ENCODE assay signal across 26 mouse cellular contexts in genomic region chr15:77770942-77771341, GRCm38 (mm10). TPM values are rescaled to one million over a fixed set of nuclear protein-coding genes. Genes with fewer than 3 reads are reported as not detected.
"Had no signal": no experiment of that assay in that cellular context is flagged by ENCODE, and none has a peak within 500 bp of the region (broad histone marks: within the 10 kb centered on the region; RNA-seq: fewer than 3 reads in every experiment).

No protein-coding gene starts in this region.

- H3K27ac ChIP-seq: lung, embryonic 15.5 days; macrophage; midbrain, embryonic 13.5 days; midbrain, embryonic 15.5 days; neural tube, embryonic 13.5 days; neural tube, embryonic 15.5 days had no signal

- H3K27me3 ChIP-seq: lung, embryonic 15.5 days; megakaryocyte, embryonic 14.5 days; midbrain, embryonic 13.5 days; midbrain, embryonic 15.5 days; neural tube, embryonic 13.5 days; neural tube, embryonic 15.5 days had no signal

- DNase-seq: liver, postnatal 0 days; lung, adult 2 months; lung, postnatal 14 days; lung, postnatal 36 days; retina, postnatal 1 day; right cerebral cortex, adult 18-20 months; right cerebral cortex, postnatal 25 days; right cerebral cortex, postnatal 4 days; spleen, adult 18-20 months; thymus, adult 18-20 months; thymus, postnatal 14 days; thymus, postnatal 36 days had no signal

- H3K4me2 ChIP-seq: lung, embryonic 15.5 days; midbrain, embryonic 11.5 days; midbrain, embryonic 13.5 days; midbrain, embryonic 15.5 days; neural tube, embryonic 13.5 days; neural tube, embryonic 15.5 days had no signal

- H3K4me3 ChIP-seq: lung, embryonic 15.5 days; megakaryocyte, embryonic 14.5 days; midbrain, embryonic 13.5 days; midbrain, embryonic 15.5 days; neural tube, embryonic 13.5 days; neural tube, embryonic 15.5 days had no signal

RNA-seq across cellular contexts. Expression of gene Apol8, which starts 14.1 kb away (rescaled TPM):
- total RNA-seq: midbrain, postnatal 0 days had no signal
- polyA plus RNA-seq: lung, adult 2 months; lung, embryonic 15.5 days; macrophage; neural tube, embryonic 13.5 days; thymus, postnatal 0 days had no signal

RNA-seq across cellular contexts. Expression of gene Apol9b, which starts 42.1 kb away (rescaled TPM):
- total RNA-seq: megakaryocyte progenitor cell, adult 5-6 weeks; monocyte, adult 5-6 weeks had no signal
- polyA plus RNA-seq: lung, embryonic 15.5 days; midbrain, embryonic 11.5 days; midbrain, embryonic 13.5 days; midbrain, embryonic 15.5 days; midbrain, postnatal 0 days; neural tube, embryonic 11.5 days; stomach, embryonic 14.5 days had no signal
